Mouse (Mus musculus) thymus, adult 2 months (tissue): Measurements from ENCODE around the gene Gm5134. TPM values are rescaled to one million over a fixed set of nuclear protein-coding genes. Genes with fewer than 3 reads are reported as not detected.
"Not testable (repeated sequence)": the region's sequence is repeated elsewhere in the genome, so short reads cannot be mapped to it uniquely, and the experiment has no call there.

ENCODE experiments used
- DNase-seq: peaks from one replicate; pipeline ENCODE4 v3.0.0; 2021
- H3K27ac ChIP-seq: fragments of 200-500 bp; 2 replicates; pipeline ENCODE4 v1.5.1; 2012; ENCODE audit warnings: low read length, control low read depth; ENCODE audit not compliant: control insufficient read depth, insufficient read depth
- H3K27me3 ChIP-seq: fragments of 200-500 bp; 2 replicates; pipeline ENCODE4 v1.6.1; 2012; ENCODE audit warnings: mild to moderate bottlenecking, low read length, moderate library complexity, mixed read lengths; ENCODE audit not compliant: control insufficient read depth, insufficient read depth
- H3K36me3 ChIP-seq: fragments of 200-500 bp; 2 replicates; pipeline ENCODE4 v1.6.1; 2012; ENCODE audit warnings: mild to moderate bottlenecking, low read length, moderate library complexity; ENCODE audit not compliant: control insufficient read depth, insufficient read depth
- H3K4me1 ChIP-seq: fragments of 200-500 bp; replicated peaks from 2 replicates; pipeline ENCODE4 v1.6.1; 2012; ENCODE audit warnings: low read length; ENCODE audit not compliant: control insufficient read depth, insufficient read depth
- H3K4me3 ChIP-seq: fragments of 200-500 bp; 2 replicates; pipeline ENCODE4 v1.5.1; 2012; ENCODE audit warnings: mild to moderate bottlenecking, low read length, control low read depth, moderate library complexity; ENCODE audit not compliant: control insufficient read depth, insufficient read depth
- CTCF ChIP-seq: fragments of 200-500 bp; IDR thresholded peaks from 2 replicates; pipeline ENCODE4 v1.5.1; 2012; ENCODE audit warnings: mild to moderate bottlenecking, control low read depth, low read length, moderate library complexity, borderline replicate concordance; ENCODE audit not compliant: control insufficient read depth, poor library complexity, insufficient read depth; ENCODE audit errors: extremely low read depth
- POLR2A ChIP-seq: fragments of 200-500 bp; IDR thresholded peaks from 2 replicates; pipeline ENCODE4 v1.6.1; 2012; ENCODE audit warnings: mild to moderate bottlenecking, low read length, control low read depth, moderate library complexity; ENCODE audit not compliant: control insufficient read depth, poor library complexity, insufficient read depth; ENCODE audit errors: extremely low read depth
- WGBS: fragments of 180-500 bp; shearing (Covaris S2); methylation state at CpG from one replicate; pipeline ENCODE4 v1.1.7; 2018; 5-methylcytosine and 5-hydroxymethylcytosine counted together
- polyA plus RNA-seq: library from polyadenylated mRNA; depleted of rRNA; stranded (reverse); fragments of >200 nt; gene quantifications from 2 replicates; pipeline ENCODE4 v1.2.3, GENCODE M21; 2012

Gm5134 gene
- polyA plus RNA-seq, 1 experiment: 4.0 TPM

DNA sequence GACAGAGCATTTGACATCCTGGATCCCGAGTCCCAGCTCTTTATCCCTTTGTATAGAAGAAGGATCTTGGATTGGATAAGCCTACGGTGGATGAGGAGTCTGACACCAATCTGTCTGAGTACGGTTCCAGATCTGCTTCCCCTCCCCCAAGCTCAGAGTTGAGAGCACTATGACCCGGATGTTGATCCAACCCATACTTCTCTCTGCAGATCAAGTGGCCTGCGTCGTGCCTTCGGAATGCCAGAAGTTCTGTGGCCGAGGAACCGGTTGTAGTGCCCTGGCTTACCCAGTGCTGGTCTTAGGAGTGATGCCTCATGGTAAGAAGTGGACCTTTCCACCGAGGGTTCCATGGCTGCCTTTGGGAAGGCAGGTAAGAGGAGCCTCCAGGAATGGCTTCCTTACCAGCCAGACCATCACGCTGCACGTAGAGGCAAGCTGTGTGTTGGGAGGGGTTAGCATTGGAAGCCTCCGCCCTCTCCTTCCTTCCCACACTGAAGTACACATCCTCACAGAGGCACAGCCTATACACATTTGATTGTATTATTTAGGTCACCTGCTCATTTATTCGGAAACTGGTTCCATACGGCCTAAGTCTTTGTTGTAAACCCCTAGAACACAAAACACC, 39.4 kb downstream of the Gm5134 start:
- H3K27ac ChIP-seq: no peak overlapping the region
- H3K27me3 ChIP-seq: no peaks in the 10 kb centered on the region
- H3K4me3 ChIP-seq: no peak overlapping the region
- H3K4me1 ChIP-seq: no peaks in the 10 kb centered on the region
- WGBS: 97% methylated on average over 15 of the region's 15 CpGs
- no peak for TF ChIP-seq CTCF
- no peak for TF ChIP-seq POLR2A
- no peak for DNase-seq
- H3K36me3 ChIP-seq: no peaks in the 10 kb centered on the region

DNA sequence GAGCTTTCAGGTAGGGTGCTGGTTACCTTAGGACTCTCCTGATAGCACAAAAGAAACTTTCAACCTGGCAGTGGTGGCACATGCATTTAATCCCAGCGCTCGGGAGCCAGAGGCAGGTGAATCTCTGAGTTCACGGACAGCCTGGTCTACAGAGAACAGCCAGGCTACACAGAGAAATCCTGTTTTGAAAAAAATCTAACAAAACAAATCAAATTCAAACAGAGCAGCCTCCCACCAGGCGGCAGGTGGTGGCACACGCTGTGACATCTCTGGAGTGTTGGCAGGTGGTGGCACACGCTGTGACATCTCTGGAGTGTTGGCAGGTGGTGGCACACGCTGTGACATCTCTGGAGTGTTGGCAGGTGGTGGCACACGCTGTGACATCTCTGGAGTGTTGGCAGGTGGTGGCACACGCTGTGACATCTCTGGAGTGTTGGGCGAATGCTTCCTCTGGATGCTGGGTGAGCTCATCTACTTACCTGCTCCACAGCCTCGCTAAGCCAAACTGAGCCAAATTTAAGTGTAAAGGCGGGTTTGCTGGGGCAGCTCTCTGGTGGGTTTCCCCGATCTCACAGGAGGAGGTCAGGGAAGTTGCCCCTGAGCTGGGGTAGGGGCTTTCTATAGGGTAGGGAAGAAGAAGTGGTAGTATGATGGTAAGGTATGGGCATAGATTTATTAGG, 40.4 kb downstream of the Gm5134 start:
- DNase-seq, H3K27me3 ChIP-seq, H3K36me3 ChIP-seq, H3K4me1 ChIP-seq, H3K4me3 ChIP-seq, H3K27ac ChIP-seq: not testable (repeated sequence)
- WGBS: 92% methylated on average over 13 of the region's 13 CpGs

DNA sequence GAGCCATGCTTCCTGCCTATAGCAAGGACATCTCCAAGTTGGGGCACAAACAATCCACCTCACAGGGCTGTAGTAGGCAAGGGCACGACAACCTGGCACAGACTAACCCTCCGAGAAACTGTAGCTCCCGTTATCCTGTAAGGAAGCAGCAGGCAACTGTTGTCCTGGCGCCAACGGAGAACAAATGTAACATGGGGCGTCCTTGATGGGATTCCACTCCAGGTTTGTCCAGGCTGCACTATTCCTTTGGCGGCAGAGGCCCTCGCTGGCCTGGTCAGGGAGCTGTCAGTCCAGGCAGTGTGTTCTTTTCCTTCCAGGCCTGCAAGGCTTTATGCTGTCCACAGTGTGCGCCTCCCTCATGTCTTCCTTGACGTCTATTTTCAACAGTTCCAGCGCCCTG, 41.1 kb downstream of the Gm5134 start:
- WGBS: 94% methylated on average over 11 of the region's 11 CpGs
- H3K4me3 ChIP-seq: no peak overlapping the region

DNA sequence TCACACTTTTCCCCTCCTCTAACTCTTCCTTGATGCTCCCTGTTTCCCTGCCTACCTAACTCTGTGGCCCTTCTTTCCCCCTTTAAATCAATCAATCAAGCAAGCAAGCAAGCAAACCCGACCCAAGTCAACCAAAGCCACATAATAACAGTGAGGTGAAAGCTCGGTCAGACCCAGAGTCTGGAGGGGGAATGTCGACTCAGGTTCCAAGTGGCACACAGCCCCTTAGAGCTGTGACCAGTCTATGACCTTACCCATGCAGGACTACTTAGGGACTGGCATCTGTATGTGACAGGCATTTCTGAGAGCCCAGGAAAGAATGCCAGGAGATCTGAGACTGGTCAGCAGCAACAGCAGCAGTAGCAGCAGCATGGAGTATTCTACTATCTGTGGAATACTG, 42.0 kb downstream of the Gm5134 start:
- H3K4me3 ChIP-seq: no peak overlapping the region
- TF ChIP-seq CTCF: no peak
- no peak for TF ChIP-seq POLR2A
- 66% methylated on average over 3 of the region's 3 CpGs for WGBS
- DNase-seq: no peak
- H3K27ac ChIP-seq: no peak overlapping the region
- H3K27me3 ChIP-seq: no peaks in the 10 kb centered on the region
- no peaks in the 10 kb centered on the region for H3K4me1 ChIP-seq
- H3K36me3 ChIP-seq: no peaks in the 10 kb centered on the region

More for the DNA sequence above, 41.1 kb downstream of the Gm5134 start:
- Histone ChIP-seq H3K27me3 (no peaks in the 10 kb centered on the region), H3K4me1 (no peaks in the 10 kb centered on the region), H3K27ac (no peak overlapping the region), H3K36me3 (no peaks in the 10 kb centered on the region)
- no peak for DNase-seq
- TF ChIP-seq CTCF: no peak
- no peak for TF ChIP-seq POLR2A

DNA sequence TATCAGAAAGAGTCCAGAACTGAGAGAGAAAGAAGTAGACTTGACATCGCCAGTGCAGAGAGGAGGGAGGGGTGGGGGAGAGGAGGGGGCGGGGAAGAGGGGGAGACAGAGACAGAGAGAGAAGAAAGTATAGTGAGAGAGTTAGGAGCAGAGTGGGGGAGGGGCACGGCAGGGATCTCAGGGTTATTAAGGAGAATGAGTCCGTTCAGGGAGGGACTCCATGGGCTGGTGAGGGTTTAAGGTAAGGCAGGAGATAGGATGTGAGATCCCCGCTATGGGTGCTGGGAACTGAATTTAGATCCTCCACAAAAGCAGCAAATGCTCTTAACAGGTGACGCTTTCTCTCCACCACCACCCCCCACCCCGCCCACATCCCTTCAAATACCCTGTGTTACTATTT, 46.8 kb downstream of the Gm5134 start:
- TF ChIP-seq POLR2A: no peak
- no peak for TF ChIP-seq CTCF
- DNase-seq: no peak
- H3K4me1 ChIP-seq: no peaks in the 10 kb centered on the region
- no peak overlapping the region for H3K4me3 ChIP-seq
- WGBS: 68% methylated on average over 7 of the region's 7 CpGs
- H3K27ac ChIP-seq: no peak overlapping the region
- no peaks in the 10 kb centered on the region for H3K36me3 ChIP-seq
- H3K27me3 ChIP-seq: no peaks in the 10 kb centered on the region

DNA sequence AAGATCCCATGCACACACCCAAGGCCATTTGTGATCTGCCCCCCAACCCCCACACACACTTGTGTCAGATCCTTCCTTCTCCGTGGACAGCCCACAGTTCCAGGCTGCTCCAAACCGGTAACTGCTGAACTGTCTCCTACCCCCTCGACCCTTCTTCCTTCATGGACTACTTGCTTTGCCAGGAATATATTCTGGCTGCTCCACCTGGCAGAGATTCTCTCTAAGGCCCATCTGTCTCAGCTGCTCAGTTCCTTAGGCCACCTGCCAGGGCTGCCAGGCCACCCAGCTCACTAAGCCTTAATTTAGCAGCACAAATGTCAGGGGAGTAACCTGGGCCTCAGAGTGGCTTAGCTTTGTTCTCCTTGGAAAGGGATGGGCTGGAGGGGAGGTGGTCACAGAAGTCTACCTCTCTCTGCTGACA, 47.8 kb downstream of the Gm5134 start:
- H3K36me3 ChIP-seq: no peaks in the 10 kb centered on the region
- no peak for DNase-seq
- TF ChIP-seq POLR2A (no peak), CTCF (no peak)
- no peaks in the 10 kb centered on the region for H3K4me1 ChIP-seq
- no peak overlapping the region for H3K4me3 ChIP-seq
- no peak overlapping the region for H3K27ac ChIP-seq
- 53% methylated on average over 3 of the region's 3 CpGs for WGBS
- no peaks in the 10 kb centered on the region for H3K27me3 ChIP-seq

DNA sequence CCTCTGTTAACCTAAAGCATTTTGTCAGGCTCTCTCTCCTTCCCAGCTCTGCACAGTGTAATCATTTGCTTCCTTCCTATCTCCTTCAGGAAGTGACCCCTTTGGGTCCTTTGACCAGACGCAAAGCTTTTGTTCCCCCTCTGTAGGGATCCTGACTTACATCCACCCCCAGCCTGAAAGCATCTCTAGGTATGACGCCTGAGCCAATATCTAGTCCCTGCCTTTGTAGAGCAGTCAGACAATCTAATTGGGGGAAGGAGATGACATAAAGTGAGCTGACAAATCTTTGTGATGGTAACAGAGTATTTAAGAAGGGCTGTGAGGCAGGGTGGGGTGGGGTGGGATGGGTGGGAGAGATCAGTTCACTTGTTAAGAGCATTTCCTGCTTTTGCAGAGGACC, 48.3 kb downstream of the Gm5134 start:
- Histone ChIP-seq H3K27me3 (no peaks in the 10 kb centered on the region), H3K36me3 (no peaks in the 10 kb centered on the region), H3K4me1 (no peaks in the 10 kb centered on the region), H3K27ac (no peak overlapping the region), H3K4me3 (no peak overlapping the region)
- WGBS: 90% methylated on average over 2 of the region's 2 CpGs
- DNase-seq: no peak
- no peak for TF ChIP-seq POLR2A
- no peak for TF ChIP-seq CTCF
